Mouse (Mus musculus) erythroid progenitor cell, adult 5-6 weeks (primary cell): ENCODE data around the gene Rnf17. TPM values are rescaled to one million over a fixed set of nuclear protein-coding genes. Genes with fewer than 3 reads are reported as not detected.

Experiments used
- ATAC-seq: replicated peaks from 2 replicates; pipeline ENCODE4 v1.8.0; 2016; ENCODE audit warnings: moderate number of reproducible peaks, mild to moderate bottlenecking, moderate TSS enrichment, inconsistent platforms; ENCODE audit not compliant: poor library complexity, low FRiP score, severe bottlenecking
- total RNA-seq, 2 experiments: library from RNA; stranded (forward) in 1 of 2; stranded (reverse) in 1 of 2; fragments of 150-400 nt in 1 of 2; fragments of 186-747, 209-891 nt in 1 of 2; gene quantifications; 2 replicates each; pipeline versions ENCODE4 v1.2.3 to v1.2.4; 2015 to 2017; ENCODE audit warnings: low replicate concordance in 2 of 2

The Rnf17 gene
- total RNA-seq, 2 experiments from 2014 or later, result 0.91 TPM; not detected in 1

DNA sequence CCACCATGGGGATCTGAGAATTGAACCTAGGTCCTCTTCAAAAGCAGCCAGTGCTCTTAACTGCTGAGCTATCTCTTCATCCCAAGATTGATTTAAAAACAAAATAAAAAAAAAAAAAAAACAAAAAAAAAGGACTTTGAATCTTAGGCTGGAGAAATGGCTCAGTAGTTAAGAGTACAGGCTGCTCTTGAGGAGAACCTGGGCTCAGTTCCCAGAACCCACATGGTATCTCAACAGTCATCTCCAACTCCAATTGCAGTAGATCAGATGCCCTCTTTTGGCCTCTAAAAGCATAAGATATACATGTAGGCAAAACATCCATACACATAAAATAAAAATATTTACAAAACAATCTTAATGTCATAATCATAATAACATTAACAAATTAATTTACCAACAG, 87.4 kb downstream of the Rnf17 start:
- ATAC-seq, result no peak

DNA sequence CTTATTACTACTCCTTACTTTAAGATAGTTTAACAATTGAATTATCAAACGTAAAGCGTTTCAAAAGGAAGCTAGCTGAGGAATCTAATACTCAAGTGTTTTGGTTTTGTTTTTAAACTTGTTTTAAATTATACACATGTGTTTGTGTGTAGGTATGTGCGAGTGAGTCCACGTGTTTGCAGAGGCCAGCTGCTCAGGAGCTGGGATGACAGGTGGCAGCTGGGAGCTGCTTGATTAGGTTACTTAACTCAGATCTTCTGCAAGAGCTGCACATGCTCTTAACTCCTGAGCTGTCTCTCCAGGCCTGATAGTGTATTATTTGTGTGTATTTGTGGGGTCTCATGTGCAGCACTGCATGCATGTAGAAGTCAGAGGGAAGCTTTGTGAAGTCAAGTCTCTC, 100.0 kb downstream of the Rnf17 start:
- no peak for ATAC-seq

DNA sequence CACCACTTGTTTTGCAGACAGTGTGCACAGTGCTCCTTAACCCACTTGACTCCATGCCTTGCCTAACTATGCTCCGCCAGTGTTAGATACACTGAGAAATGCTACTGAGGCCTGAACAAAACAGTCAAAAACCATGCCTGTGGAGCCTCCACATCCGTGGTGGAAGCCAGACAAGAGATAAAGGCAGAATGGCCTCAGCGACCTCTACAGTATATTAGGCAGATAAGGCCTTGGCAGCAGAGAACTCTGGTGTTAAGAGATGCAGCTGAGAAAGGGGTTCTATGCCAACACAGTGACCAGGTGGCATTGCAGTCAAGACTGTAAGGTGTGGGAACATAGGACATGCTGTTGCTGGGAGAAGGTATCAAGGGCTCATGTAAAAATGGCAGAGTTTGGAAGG, 104.4 kb downstream of the Rnf17 start:
- no peak for ATAC-seq

DNA sequence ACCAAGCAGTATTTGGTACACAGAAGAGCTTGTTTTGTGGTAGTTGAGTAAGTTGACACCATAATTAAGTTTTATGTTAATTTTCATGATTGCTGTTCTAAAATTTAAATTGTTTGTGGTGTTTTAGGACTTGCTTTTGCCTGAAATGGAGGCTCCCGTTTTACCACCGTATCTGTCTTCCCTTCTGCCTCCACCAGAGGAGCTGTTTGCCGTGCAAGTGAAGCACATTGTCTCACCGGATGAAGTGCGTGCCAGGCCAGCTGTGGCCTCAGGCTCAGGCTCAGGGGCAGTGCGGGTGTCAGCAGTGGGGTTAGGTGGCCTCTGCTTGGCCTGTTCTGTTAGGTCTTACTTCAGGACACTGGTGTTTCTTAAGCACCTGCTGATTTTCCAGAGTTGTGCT, 109.7 kb downstream of the Rnf17 start:
- 0 out of 2 replicates have a peak, but pooled peaks have one; percentile 59 for ATAC-seq

DNA sequence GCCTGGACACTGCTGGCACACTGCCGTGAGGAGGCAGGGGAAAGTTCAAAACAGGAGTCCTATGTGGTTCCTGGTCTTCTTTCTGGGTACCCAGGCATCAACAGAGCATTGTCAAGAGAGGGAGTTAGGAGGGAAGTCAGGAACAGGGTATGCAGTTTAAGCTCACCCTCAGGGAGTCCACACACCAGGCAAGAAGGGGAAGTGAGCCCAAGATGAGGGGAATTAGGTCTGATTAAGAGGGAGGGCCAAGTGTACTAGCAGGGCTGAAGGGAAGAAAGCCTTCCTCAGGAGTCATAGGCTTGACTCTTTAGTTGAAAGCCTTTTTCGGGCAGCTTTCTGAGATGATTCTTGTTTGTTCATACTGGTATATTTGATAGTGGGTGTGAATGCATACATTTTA, 112.4 kb downstream of the Rnf17 start:
- ATAC-seq, result no peak

DNA sequence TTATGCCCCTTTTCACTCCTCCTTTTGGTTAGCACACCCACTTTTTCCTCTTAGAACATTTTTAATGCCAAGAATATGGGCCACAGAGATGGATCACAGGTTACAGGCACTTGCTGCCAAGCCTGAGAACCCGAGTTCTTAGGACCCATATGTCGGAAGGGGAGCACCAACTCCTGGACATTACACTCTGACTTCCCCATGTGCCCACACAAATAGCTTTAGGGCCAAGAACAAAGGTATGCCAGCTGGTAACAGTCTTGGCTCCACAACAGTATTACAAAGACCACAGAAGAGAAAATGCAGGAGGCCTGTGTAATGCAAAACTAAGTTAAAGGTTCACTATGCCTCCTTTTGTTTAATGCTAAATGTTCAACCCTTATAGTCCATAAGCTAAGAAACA, 128.4 kb downstream of the Rnf17 start:
- ATAC-seq, result no peak

DNA sequence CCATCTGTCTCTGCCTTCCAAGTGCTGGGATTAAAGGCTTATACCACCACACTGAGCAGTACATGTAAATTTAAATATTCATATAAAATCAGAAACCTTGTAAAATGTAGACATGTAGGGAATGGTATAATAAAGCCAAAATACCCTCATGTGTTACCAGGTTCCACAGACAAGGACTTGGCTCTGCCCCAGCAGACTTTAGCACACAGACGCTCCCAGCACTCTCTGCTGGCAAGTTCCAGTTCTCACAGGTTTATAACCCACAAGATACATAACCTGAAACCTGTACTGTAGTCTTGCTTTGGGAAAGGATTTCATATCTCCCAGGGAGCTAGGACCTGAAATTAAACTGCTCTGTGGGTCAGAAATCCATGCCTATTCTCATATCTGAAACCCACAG, 142.6 kb downstream of the Rnf17 start:
- no peak for ATAC-seq

DNA sequence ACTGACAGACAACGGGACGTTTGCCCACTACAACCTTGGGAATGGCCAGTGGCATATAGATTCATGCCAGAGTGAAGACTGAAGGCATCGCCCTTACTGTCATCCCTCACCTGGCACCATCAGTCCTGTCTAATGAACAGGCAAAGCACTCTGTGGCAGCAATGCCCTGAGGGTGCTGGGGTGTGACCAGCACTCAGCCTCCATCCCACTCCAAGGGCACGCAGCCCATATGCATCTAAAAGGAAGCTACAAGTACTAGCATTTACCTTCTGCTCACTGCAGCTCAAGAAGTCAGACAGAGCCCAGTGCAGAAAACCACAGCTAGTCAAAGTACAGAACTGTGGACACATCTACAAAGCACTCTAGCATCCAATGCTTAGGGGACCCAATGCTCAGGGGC, 143.1 kb downstream of the Rnf17 start:
- no peak for ATAC-seq

DNA sequence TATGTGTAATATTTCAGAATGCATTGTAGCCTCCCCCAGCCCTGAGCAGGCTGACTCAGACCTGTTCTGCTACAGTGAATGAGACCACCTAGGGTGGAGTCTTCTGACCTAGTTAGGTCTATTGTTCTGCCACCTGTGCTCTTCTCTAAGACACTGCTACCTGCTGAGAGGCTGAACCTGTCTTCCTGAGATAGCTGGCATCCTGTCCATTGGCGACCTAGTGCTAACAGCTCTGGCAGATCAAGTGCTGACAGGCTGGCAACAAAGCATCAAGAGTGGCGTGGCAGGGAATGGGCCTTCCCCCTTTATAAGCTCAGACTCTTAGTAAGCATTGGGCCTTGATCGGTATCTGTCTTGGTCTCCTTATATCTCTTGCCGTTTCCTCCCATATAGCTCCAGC, 148.6 kb downstream of the Rnf17 start:
- no peak for ATAC-seq

DNA sequence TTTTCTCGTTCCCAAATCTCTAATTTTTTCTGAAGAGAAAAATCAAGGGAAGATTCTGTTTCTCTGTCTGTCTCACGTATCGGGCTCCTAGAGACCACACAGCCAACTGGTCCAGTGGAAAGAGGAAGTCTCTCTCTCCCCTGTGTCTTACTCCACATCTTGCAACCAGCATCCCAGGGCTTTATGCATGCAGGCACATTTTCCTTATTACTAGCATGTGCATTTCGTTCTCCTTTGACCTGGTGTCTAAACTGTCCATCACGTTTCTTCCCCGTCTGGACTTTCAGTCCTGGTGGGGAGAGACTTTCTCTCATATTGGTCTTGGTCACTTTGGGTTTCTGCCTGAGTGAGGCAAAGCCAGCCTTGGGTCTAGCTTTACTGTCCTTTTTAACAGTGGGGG, 150.5 kb downstream of the Rnf17 start:
- no peak for ATAC-seq

DNA sequence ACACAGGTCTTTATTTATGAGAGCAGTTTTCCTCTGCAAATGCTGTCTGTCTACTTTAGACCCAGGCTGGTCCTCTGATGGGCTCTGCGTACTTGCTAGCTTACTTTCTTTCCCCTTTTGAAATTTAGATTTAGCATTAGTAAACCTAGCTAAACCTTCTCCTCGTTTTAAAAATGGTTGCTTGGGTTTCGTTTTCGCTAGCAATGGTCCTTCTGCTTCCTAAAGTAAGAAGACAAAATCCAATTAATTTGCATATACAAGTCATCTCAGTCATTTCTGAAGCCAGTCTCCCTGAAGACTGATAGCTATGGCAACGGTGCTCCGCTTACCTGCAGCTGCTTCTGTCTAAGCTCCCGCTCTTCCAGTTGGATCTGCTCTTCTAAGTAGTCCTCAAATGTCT, 150.9 kb downstream of the Rnf17 start:
- no peak for ATAC-seq

DNA sequence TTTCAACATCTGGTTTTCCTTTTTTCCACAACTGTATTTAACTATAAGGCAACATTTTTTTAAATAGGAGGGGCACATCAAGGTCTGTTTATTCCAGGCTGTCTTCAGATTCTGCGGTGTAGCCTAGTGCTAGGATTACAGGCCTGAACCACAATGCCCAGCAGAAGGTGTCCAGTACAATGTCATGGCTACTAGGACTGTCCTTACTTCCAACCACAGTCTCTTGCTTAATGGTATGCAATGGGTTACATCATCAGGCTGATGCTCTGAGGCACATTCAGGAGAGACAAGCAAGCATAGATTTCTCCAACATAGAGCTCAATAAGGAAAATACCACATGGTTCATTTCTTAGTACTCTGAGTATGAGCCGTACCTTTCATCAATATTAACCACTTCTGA, 152.3 kb downstream of the Rnf17 start:
- no peak for ATAC-seq

DNA sequence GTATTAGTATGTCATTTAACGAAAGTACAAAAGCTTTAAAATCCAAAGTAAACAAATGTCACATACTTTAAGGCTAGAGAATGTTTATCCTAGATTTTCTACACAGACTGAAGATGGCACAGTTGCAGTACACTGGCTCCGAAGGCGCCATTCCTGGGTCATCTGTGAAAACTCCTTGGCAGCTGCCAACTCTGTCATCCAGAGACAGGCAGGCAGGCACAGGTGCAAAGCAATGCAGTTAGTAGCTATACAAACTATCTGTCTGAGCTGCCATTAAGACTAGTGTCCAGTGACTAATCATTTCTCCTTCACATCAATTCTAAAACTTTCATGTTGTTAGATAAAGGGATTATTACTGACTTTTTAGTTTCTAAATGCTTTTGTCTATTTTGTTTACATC, 156.8 kb downstream of the Rnf17 start:
- no peak for ATAC-seq

DNA sequence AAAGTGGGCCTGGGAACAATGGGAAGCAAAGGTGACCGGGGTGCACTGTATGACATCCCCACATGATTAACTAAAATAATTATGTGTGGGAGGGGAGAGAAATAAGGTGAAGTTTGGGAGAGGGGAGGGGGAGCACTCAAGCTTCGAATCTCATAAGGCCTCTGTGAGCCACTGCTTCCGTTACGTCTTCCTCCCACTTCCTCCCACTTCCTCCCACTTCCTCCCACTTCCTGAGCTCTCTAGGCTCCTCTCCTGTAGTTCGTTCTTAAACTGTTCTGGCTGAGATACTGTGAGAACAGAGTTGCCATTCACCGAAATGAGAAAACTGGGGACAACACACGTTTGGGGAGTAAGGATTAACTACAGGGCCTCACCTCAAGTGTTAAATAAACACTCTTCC, 165.1 kb downstream of the Rnf17 start:
- no peak for ATAC-seq

DNA sequence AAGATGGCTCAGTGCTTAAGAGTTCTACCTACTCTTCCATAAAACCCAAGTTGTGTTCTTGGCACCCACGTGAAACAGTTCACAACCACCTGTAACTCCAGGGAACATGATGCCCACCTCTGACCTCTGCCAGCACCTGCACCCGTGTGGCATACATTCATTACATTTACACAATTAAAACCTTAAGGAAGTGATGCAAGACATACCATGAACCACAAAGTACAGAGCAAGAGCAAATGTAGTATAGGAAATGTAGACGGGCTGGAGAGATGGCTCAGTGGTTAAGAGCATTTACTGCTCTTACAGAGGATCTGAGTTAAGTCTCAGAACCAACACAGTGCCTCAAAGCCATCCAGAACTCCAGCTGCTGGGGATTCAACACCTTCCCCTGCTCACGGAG, 166.7 kb downstream of the Rnf17 start:
- no peak for ATAC-seq

DNA sequence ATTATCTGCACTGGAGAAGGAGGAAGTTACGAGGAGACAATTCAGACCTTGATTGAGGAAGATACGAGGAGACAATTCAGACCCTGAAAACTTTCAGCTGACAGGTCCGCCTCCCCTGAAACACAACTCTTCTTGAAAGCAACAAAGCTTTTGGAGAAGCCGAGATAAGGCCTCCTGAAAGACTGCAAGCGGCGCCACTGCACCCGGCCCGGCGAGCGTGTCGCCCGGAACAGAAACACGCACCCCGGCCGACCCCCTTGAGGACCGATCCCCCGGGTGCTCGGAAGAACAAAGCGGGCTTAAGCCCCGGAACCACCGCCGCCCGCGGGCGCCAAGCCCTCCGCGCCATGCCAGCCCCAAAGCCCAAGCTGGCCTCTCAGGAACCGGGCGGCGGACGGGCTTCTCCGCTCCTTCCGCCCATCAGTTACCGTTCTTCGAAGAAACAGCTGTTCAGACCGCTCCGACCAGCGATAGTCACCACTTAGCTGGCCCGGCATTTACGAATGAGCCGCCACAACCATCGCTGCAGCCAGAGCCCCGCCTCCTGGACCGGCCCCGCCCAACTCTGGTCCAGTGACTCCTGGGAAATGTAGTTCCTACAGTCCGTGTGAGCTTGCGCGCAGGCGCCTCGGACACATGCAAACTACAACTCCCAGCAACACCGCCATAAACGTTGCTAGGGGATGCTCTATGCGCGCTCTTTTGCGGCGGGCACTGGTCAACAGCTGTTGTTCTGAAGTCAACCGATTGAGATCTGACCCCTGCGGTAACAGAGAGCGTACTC, 169.1 kb downstream of the Rnf17 start:
- peak; percentile 90 for ATAC-seq

DNA sequence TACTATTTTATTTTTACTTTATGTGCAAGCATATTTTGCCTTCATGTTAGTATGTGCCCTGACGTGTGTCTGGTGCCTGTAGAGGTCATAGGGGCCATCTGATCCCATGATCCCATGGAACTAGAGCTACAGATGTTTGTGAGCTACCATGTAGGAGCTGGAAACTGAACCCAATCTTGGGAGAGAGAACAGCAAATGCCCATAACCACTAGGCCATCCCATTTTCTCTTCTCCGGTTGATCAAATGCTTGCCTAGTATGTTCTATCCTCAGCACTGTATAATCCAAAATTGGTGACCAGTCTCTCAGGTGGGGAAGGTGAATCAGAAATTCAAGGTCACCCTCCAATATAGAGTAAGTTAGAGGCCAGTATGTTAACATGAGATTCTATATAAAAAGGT, 170.2 kb downstream of the Rnf17 start:
- ATAC-seq, result no peak

Other genes with a start within 250 kb of the Rnf17 start
- gene Gzmg, start 243.0 kb upstream of the Rnf17 start, total RNA-seq (2015; ENCODE audit: low replicate concordance), result not detected in 2 replicates
- gene Gzmg, start 243.0 kb upstream of the Rnf17 start, total RNA-seq (2017; ENCODE audit: low replicate concordance), result not detected in 2 replicates
- gene Gzmn, start 228.0 kb upstream of the Rnf17 start, total RNA-seq (2015; ENCODE audit: low replicate concordance), result not detected in 2 replicates
- not detected in 2 replicates for gene Gzmn, start 228.0 kb upstream of the Rnf17 start, total RNA-seq (2017; ENCODE audit: low replicate concordance)
- not detected in 2 replicates for gene Gzmf, start 191.2 kb upstream of the Rnf17 start, total RNA-seq (2015; ENCODE audit: low replicate concordance)
- not detected in 2 replicates for gene Gzmf, start 191.2 kb upstream of the Rnf17 start, total RNA-seq (2017; ENCODE audit: low replicate concordance)
- gene Gzmc, start 167.9 kb upstream of the Rnf17 start, total RNA-seq (2015; ENCODE audit: low replicate concordance), result not detected in 2 replicates
- not detected in 2 replicates for gene Gzmc, start 167.9 kb upstream of the Rnf17 start, total RNA-seq (2017; ENCODE audit: low replicate concordance)
- gene Gzmb, start 140.3 kb upstream of the Rnf17 start, total RNA-seq (2015; ENCODE audit: low replicate concordance), result 6.3 TPM in 1 of 2 replicates, not detected in the other
- gene Gzmb, start 140.3 kb upstream of the Rnf17 start, total RNA-seq (2017; ENCODE audit: low replicate concordance), result not detected in 2 replicates
- gene Atp12a, start 37.5 kb upstream of the Rnf17 start, total RNA-seq (2015; ENCODE audit: low replicate concordance), result not detected in 2 replicates
- not detected in 2 replicates for gene Atp12a, start 37.5 kb upstream of the Rnf17 start, total RNA-seq (2017; ENCODE audit: low replicate concordance)
- gene Cenpj, start 172.8 kb downstream of the Rnf17 start, total RNA-seq (2015; ENCODE audit: low replicate concordance), result 26.4 and 67.0 TPM in 2 replicates
- gene Cenpj, start 172.8 kb downstream of the Rnf17 start, total RNA-seq (2017; ENCODE audit: low replicate concordance), result 27.5 and 41.5 TPM in 2 replicates
- 14.1 and 28.9 TPM in 2 replicates for gene Parp4, start 173.0 kb downstream of the Rnf17 start, total RNA-seq (2015; ENCODE audit: low replicate concordance)
- gene Parp4, start 173.0 kb downstream of the Rnf17 start, total RNA-seq (2017; ENCODE audit: low replicate concordance), result 2.1 and 3.0 TPM in 2 replicates